Mouse (Mus musculus) hindbrain, embryonic 11.5 days (tissue): ENCODE data around the gene Cep250. TPM values are rescaled to one million over a fixed set of nuclear protein-coding genes. Genes with fewer than 3 reads are reported as not detected.

Experiments
- ATAC-seq: fragments of 200-750 bp; cut with Nextera tagmentation; 2 replicates; pipeline ENCODE4 v1.8.0; 2017; ENCODE audit warnings: mild to moderate bottlenecking, moderate TSS enrichment, moderate library complexity; ENCODE audit not compliant: low FRiP score
- DNase-seq: peaks from one replicate; pipeline ENCODE4 v3.0.0-alpha.2; 2015; ENCODE audit warnings: low spot score
- H3K27ac ChIP-seq: fragments of 300-500 bp; sonication (generic); 2 replicates; pipeline ENCODE4 v1.5.1; 2014; ENCODE audit warnings: mild to moderate bottlenecking, low read depth, low read length
- H3K27me3 ChIP-seq: fragments of 300-500 bp; sonication (generic); 2 replicates; pipeline ENCODE4 v1.6.1; 2014; ENCODE audit warnings: mild to moderate bottlenecking, low read length, moderate library complexity, mixed read lengths; ENCODE audit not compliant: control insufficient read depth, insufficient read depth
- H3K36me3 ChIP-seq: fragments of 300-500 bp; sonication (generic); 2 replicates; pipeline ENCODE4 v1.6.1; 2014; ENCODE audit warnings: mild to moderate bottlenecking, low read length, moderate library complexity, mixed read lengths; ENCODE audit not compliant: control insufficient read depth, insufficient read depth
- H3K4me1 ChIP-seq: fragments of 300-500 bp; sonication (generic); replicated peaks from 2 replicates; pipeline ENCODE4 v1.6.1; 2014; ENCODE audit warnings: low read length, mixed read lengths; ENCODE audit not compliant: control insufficient read depth, insufficient read depth
- H3K4me2 ChIP-seq: fragments of 300-500 bp; sonication (generic); replicated peaks from 2 replicates; pipeline ENCODE4 v1.6.1; 2014; ENCODE audit warnings: mild to moderate bottlenecking, low read depth, low read length
- H3K4me3 ChIP-seq: fragments of 300-500 bp; sonication (generic); 2 replicates; pipeline ENCODE4 v1.5.1; 2014; ENCODE audit warnings: low read depth, low read length
- H3K9ac ChIP-seq: fragments of 300-500 bp; sonication (generic); 2 replicates; pipeline ENCODE4 v1.6.1; 2014; ENCODE audit warnings: low read depth, low read length
- H3K9me3 ChIP-seq: fragments of 300-500 bp; sonication (generic); 2 replicates; pipeline ENCODE4 v1.6.1; 2016; ENCODE audit warnings: low read length; ENCODE audit not compliant: control insufficient read depth
- WGBS: fragments of 180-500 bp; shearing (Covaris S2); extraction: QIAGEN DNeasy Blood & Tissue Kit; methylation state at CpG from one replicate; pipeline ENCODE4 v1.1.7; 2014; 5-methylcytosine and 5-hydroxymethylcytosine counted together
- polyA plus RNA-seq: library from polyadenylated mRNA; unstranded; fragments of >200 nt; fragmentation: Nextera tagmentation; extraction: Ambion mirVana; gene quantifications from 2 replicates; pipeline ENCODE4 v1.2.1, GENCODE M21; 2014

The Cep250 gene
- polyA plus RNA-seq, 1 experiment from 2014 or later, result 23.3 TPM

DNA sequence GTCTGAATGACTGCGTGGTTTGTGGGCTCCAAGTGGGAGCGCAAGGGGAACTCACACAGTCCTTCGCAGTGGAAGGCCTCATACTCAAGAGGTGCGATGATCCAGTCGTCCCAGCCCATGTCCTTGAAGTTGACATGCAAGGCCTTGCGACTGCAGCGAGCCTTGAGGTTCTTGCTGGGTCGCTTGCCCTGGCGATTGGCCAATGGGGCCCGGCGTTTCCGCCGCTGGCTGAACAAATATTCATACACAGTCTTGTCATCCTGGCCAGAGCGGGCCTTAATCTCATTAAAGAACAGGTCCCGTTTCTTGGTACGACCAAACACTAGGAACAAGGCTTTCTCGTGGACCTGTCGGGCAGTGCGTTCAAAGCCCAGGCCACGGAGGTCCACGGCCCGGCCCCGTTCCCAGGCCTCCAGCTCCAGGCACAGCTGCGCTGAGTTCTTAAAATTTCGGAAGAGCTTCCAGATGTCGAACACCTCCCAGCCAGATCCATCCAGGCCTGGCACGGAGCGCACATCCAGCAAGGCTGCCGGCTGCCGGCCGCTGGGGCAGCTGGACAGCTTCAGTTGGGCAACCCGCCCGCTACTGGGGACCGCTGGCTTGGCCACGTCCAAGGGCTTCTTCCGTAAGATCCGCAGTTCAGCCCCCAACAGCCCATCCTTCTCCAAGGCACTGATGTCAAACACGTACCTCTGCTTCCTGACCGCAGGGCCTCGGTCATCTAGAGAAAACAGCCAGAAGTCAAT lies 14.4 kb upstream of the Cep250 start:
- no peak for ATAC-seq
- no peaks in the 10 kb centered on the region for H3K36me3 ChIP-seq

DNA sequence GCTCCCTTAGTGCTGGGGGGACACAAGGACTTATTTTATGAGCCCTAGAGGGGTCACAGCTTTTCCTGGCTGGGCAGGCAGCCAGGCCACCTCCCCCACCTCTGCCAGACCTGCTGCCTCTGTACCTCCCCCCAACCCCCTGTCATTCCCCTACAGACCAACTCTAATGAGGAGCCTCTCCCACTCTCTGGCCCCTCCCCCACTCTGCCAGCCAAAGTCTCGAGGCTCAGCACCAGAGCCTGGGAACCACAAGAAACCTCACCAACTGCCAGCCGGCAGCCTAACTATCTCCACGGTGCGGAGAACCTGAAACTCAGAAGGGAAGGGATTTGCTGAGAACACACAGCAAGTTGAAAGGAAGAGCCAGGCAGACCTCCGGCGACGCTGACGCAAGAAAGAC lies 12.8 kb upstream of the Cep250 start:
- Histone ChIP-seq H3K36me3 (no peaks in the 10 kb centered on the region), H3K27ac (no peak overlapping the region), H3K4me3 (no peak overlapping the region), H3K9me3 (no peaks in the 10 kb centered on the region), H3K4me1 (peaks cover 8% of the 10 kb centered on the region; the same call in 1 of the 2 replicates), H3K27me3 (no peaks in the 10 kb centered on the region), H3K9ac (0 out of 2 replicates have a peak overlapping the region, but pooled peaks have one; percentile 15), H3K4me2 (no peak overlapping the region; the same call in 1 of the 2 replicates)
- ATAC-seq (no peak), DNase-seq (peak; percentile 58)
- 3% methylated on average over 8 of the region's 8 CpGs for WGBS

More for the DNA sequence above, 14.4 kb upstream of the Cep250 start:
- H3K27ac ChIP-seq, result no peak overlapping the region
- H3K9ac ChIP-seq, result no peak overlapping the region
- no peak overlapping the region for H3K4me2 ChIP-seq
- no peaks in the 10 kb centered on the region for H3K9me3 ChIP-seq
- H3K4me1 ChIP-seq, result peaks cover 8% of the 10 kb centered on the region; the same call in 1 of the 2 replicates
- no peak for DNase-seq
- no peak overlapping the region for H3K4me3 ChIP-seq
- no peaks in the 10 kb centered on the region for H3K27me3 ChIP-seq
- 93% methylated on average over 40 of the region's 40 CpGs for WGBS

DNA sequence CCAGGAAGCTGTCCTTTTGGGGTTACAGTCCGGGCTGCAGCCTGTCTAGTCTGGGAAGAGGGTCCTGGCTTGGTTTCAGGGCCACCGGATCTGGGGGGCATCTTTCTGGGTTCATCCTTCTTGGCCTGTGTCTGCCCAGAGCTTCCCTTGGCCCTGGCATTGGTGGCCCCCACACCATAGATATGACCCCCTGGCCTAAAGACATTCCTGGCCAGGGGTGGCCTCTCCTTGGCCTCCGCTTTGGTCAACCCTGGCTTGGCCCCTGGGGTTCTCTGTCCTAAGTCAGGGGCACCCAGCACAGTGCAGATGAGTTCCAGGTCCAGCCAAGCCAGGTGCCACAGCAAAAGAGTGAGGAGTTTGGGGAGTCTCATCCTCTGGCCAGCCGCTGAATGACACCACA lies 11.6 kb upstream of the Cep250 start:
- Histone ChIP-seq H3K9ac (no peak overlapping the region), H3K4me2 (no peak overlapping the region), H3K27ac (no peak overlapping the region), H3K4me1 (peaks cover 8% of the 10 kb centered on the region; the same call in 1 of the 2 replicates), H3K4me3 (no peak overlapping the region), H3K36me3 (no peaks in the 10 kb centered on the region), H3K9me3 (no peaks in the 10 kb centered on the region), H3K27me3 (no peaks in the 10 kb centered on the region)
- DNase-seq, result no peak
- WGBS, result 73% methylated on average over 4 of the region's 4 CpGs
- ATAC-seq, result no peak

DNA sequence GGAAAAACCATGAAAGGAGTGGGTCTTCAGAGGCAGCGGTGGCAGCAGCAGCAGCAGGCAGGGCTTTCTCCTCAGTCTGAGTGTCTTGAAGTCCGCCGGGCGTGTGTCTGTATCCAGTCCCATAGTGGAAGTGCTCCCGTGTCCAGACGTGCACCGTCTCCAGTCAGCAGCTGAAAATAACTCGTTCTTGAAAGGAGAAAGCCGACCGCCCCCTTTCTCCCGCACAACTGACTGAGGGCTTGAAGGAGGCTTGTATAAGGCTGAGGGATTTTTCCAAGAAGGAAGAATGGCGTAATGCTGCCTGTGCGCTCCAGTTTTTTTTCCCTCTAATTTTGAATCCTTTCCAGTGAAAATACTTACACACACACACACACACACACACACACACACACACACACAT lies 11.1 kb upstream of the Cep250 start, which contains the start of gene Gdf5:
Gdf5 (minus strand) TSS at position 244 of the 400 bp plus-strand sequence.
- H3K27ac ChIP-seq, result no peak within 1 kb of the TSS
- H3K4me3 ChIP-seq, result no peak within 1 kb of the TSS
- H3K9me3 ChIP-seq, result no peaks in the 10 kb centered on the region
- ATAC-seq (no peak), DNase-seq (no peak)
- WGBS, result 54% methylated on average over 13 of the region's 13 CpGs
- H3K36me3 ChIP-seq, result no peaks in the 10 kb centered on the region
- peaks cover 11% of the 10 kb centered on the region; the same call in 1 of the 2 replicates for H3K4me1 ChIP-seq
- H3K9ac ChIP-seq, result no peak within 1 kb of the TSS
- no peaks in the 10 kb centered on the region for H3K27me3 ChIP-seq
- H3K4me2 ChIP-seq, result no peak within 1 kb of the TSS

DNA sequence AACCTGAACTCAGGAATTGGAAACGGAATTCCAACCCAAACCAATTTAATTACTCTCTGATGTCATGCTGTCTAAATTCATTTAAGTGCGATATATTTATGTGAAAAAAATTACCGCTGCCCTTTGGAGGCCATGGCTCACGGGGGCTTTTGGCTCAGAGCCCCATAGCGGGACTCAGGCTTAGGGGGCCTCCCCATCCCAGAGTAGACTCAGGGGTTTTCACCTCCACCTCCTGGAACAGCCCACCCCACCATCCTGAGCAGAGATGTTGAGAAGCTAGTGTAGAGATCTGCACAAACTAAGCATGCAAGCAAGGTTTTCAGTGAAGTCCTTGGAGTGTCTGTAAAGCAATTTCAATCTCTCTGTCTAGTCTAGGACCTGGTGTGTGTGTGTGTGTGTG lies 10.7 kb upstream of the Cep250 start:
- H3K9me3 ChIP-seq, result no peaks in the 10 kb centered on the region
- no peak overlapping the region for H3K27ac ChIP-seq
- no peak for ATAC-seq
- H3K27me3 ChIP-seq, result no peaks in the 10 kb centered on the region
- H3K4me1 ChIP-seq, result peaks cover 11% of the 10 kb centered on the region; the same call in 1 of the 2 replicates
- no peak for DNase-seq
- H3K4me2 ChIP-seq, result no peak overlapping the region
- H3K9ac ChIP-seq, result no peak overlapping the region
- H3K4me3 ChIP-seq, result no peak overlapping the region
- WGBS, result 82% methylated on average over 5 of the region's 5 CpGs
- no peaks in the 10 kb centered on the region for H3K36me3 ChIP-seq

DNA sequence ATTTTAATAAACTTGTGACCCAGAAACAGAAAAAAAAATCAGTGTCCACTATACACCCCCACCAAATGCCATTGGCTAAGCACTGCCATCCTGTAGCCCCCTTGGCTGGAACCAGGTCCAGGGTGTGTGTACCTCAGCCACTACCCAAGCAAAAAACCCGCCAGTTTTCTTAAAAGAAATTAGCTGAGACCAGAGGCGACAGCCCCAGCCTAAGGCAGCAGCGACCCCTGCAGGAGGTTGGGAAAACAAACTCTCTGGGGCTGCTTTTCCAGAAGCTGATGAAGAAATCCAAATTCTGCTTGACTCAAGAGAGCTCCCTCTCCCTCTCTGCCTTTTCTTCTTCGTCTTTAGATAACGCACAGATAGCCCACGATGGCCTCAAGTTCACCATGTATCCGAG lies 10.2 kb upstream of the Cep250 start:
- peaks cover 11% of the 10 kb centered on the region; the same call in 1 of the 2 replicates for H3K4me1 ChIP-seq
- ATAC-seq (no peak), DNase-seq (peak; percentile 85)
- H3K36me3 ChIP-seq, result no peaks in the 10 kb centered on the region
- WGBS, result under 1% methylated on average over 7 of the region's 7 CpGs
- H3K9ac ChIP-seq, result no peak overlapping the region
- H3K9me3 ChIP-seq, result no peaks in the 10 kb centered on the region
- no peak overlapping the region for H3K27ac ChIP-seq
- H3K4me2 ChIP-seq, result no peak overlapping the region
- no peaks in the 10 kb centered on the region for H3K27me3 ChIP-seq
- H3K4me3 ChIP-seq, result no peak overlapping the region

DNA sequence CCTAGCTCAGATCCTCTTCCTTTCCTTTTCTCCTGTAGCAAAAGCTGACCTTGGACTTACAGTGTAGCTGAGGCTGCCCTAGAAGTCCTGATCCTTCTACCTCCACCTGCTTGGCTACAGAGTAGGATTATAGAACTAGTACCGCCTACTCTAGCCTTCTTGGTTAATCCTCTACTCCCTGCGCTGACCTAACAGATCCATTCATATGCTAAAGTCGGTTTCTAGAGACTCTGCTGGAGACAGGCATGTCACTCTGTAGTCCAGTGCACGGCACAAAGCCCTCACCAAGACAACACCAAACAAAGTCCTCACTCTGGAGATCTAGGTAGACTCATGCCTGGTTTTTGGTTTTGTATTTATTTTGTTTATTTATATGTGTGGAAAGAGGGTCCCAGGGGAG lies 9.8 kb upstream of the Cep250 start:
- 9% methylated on average over 4 of the region's 4 CpGs for WGBS
- no peak overlapping the region for H3K4me2 ChIP-seq
- H3K4me3 ChIP-seq, result no peak overlapping the region
- peaks cover 11% of the 10 kb centered on the region; the same call in 1 of the 2 replicates for H3K4me1 ChIP-seq
- DNase-seq, result no peak
- H3K27me3 ChIP-seq, result no peaks in the 10 kb centered on the region
- no peaks in the 10 kb centered on the region for H3K9me3 ChIP-seq
- no peak overlapping the region for H3K27ac ChIP-seq
- no peak for ATAC-seq
- no peaks in the 10 kb centered on the region for H3K36me3 ChIP-seq
- no peak overlapping the region for H3K9ac ChIP-seq

DNA sequence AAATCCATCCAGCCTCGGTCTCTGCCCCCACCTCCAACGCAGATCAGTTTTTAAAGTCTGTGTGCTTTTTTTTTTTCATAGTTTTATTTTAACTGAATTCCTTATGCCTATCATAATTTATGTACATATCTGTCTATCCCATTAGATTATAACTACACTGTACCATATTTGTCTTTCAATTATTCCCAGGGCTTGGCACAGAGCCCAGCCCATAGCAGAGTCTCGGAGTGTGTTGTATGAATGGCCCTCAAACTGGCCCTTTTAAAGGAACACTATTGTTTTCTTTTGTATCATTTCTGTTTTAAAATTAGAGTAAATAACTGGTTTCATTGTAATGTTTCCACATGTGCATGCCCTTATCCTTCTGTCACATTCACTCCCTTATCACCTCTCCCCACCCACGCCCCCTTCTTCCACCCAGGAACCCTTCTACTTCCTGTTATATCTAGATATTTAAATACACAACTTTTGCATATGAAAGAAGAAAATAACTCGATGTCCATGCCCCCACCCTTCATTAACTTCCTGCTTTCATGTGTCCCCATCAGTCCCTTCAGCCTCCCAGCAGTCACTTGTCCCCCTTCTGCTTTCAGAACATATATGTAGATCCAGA lies 8.8 kb upstream of the Cep250 start:
- ATAC-seq (no peak), DNase-seq (no peak)
- WGBS, result 76% methylated on average over 5 of the region's 5 CpGs
- Histone ChIP-seq H3K27me3 (no peaks in the 10 kb centered on the region), H3K4me2 (no peak overlapping the region), H3K9me3 (no peaks in the 10 kb centered on the region), H3K27ac (no peak overlapping the region), H3K36me3 (no peaks in the 10 kb centered on the region), H3K9ac (no peak overlapping the region), H3K4me3 (no peak overlapping the region), H3K4me1 (peaks cover 11% of the 10 kb centered on the region; the same call in 1 of the 2 replicates)
